Mouse (Mus musculus): ENCODE results near the gene Spats2. TPM values are rescaled to one million over a fixed set of nuclear protein-coding genes. Genes with fewer than 3 reads are reported as not detected.

Gene Spats2
- polyA plus RNA-seq, 2 experiments: 39.7 to 47.1 TPM

GRCm38 (mm10) chr15:99222794-99223584 is 97.3 kb downstream of the Spats2 start:
- ATAC-seq (ENCODE audit: low FRiP score, low read depth): no peak
- H3K4me2 ChIP-seq (replicated peaks; ENCODE audit: low read depth, low read length, severe bottlenecking): peak overlapping the region; percentile 61
- no peaks in the 10 kb centered on the region for H3K36me3 ChIP-seq (ENCODE audit: control insufficient read depth, insufficient read depth, low read length)
- H3K27me3 ChIP-seq (ENCODE audit: control insufficient read depth, insufficient read depth, low read length): peaks cover 66% of the 10 kb centered on the region
- H3K4me3 ChIP-seq (replicated peaks; ENCODE audit: low read length): peak overlapping the region; percentile 37
- 10% methylated on average over 18 of the region's 18 CpGs for WGBS
- no peaks in the 10 kb centered on the region for H3K9me3 ChIP-seq (ENCODE audit: control insufficient read depth, low read length)
- TF ChIP-seq POLR2A (IDR thresholded peaks at IDR 0.05; ENCODE audit: borderline replicate concordance, extremely low read depth, insufficient read depth, insufficient read length): no peak
- no peak overlapping the region for H3K27ac ChIP-seq (replicated peaks; ENCODE audit: low read depth, low read length)
- peaks cover 33% of the 10 kb centered on the region for H3K4me1 ChIP-seq (ENCODE audit: control insufficient read depth, insufficient read depth, low read length)
- DNase-seq (ENCODE audit: low spot score): no peak
- peak overlapping the region; percentile 41; the same call in 1 of the 2 replicates for H3K9ac ChIP-seq (ENCODE audit: low read depth, low read length, severe bottlenecking)

GRCm38 (mm10) chr15:99223585-99224207 is 98.0 kb downstream of the Spats2 start:
- peaks cover 33% of the 10 kb centered on the region for H3K4me1 ChIP-seq (ENCODE audit: control insufficient read depth, insufficient read depth, low read length)
- DNase-seq (ENCODE audit: low spot score) (no peak), ATAC-seq (ENCODE audit: low FRiP score, low read depth) (no peak)
- TF ChIP-seq POLR2A (IDR thresholded peaks at IDR 0.05; ENCODE audit: borderline replicate concordance, extremely low read depth, insufficient read depth, insufficient read length): no peak
- peak overlapping the region; percentile 37 for H3K4me3 ChIP-seq (replicated peaks; ENCODE audit: low read length)
- H3K9me3 ChIP-seq (ENCODE audit: control insufficient read depth, low read length): no peaks in the 10 kb centered on the region
- H3K9ac ChIP-seq (ENCODE audit: low read depth, low read length, severe bottlenecking): peak overlapping the region; percentile 41; the same call in 1 of the 2 replicates
- H3K36me3 ChIP-seq (ENCODE audit: control insufficient read depth, insufficient read depth, low read length): no peaks in the 10 kb centered on the region
- 0% methylated on average over 41 of the region's 46 CpGs for WGBS
- peaks cover 72% of the 10 kb centered on the region for H3K27me3 ChIP-seq (ENCODE audit: control insufficient read depth, insufficient read depth, low read length)
- H3K27ac ChIP-seq (replicated peaks; ENCODE audit: low read depth, low read length): no peak overlapping the region
- H3K4me2 ChIP-seq (replicated peaks; ENCODE audit: low read depth, low read length, severe bottlenecking): peak overlapping the region; percentile 61

GRCm38 (mm10) chr15:99224208-99224911 is 98.6 kb downstream of the Spats2 start, which contains the start of gene Kcnh3:
Kcnh3 (plus strand) TSS chr15:99224861.
- DNase-seq (ENCODE audit: low spot score): peak; percentile 35

GRCm38 (mm10) chr15:99225081-99225810 is 99.5 kb downstream of the Spats2 start:
- no peak overlapping the region for H3K27ac ChIP-seq (replicated peaks; ENCODE audit: low read depth, low read length)
- H3K27me3 ChIP-seq (ENCODE audit: control insufficient read depth, insufficient read depth, low read length): peaks cover 81% of the 10 kb centered on the region
- peak overlapping the region; percentile 61 for H3K4me2 ChIP-seq (replicated peaks; ENCODE audit: low read depth, low read length, severe bottlenecking)
- peak; percentile 36 for DNase-seq (ENCODE audit: low spot score)
- H3K9me3 ChIP-seq (ENCODE audit: control insufficient read depth, low read length): no peaks in the 10 kb centered on the region
- H3K36me3 ChIP-seq (ENCODE audit: control insufficient read depth, insufficient read depth, low read length): no peaks in the 10 kb centered on the region
- H3K9ac ChIP-seq (ENCODE audit: low read depth, low read length, severe bottlenecking): peak overlapping the region; percentile 41
- peak; percentile 44 for ATAC-seq (ENCODE audit: low FRiP score, low read depth)
- WGBS: 3% methylated on average over 22 of the region's 22 CpGs
- peak overlapping the region; percentile 37 for H3K4me3 ChIP-seq (replicated peaks; ENCODE audit: low read length)
- TF ChIP-seq POLR2A (IDR thresholded peaks at IDR 0.05; ENCODE audit: borderline replicate concordance, extremely low read depth, insufficient read depth, insufficient read length): no peak
- peaks cover 33% of the 10 kb centered on the region for H3K4me1 ChIP-seq (ENCODE audit: control insufficient read depth, insufficient read depth, low read length)

More at GRCm38 (mm10) chr15:99224208-99224911, 98.6 kb downstream of the Spats2 start, which contains the start of gene Kcnh3:
- peak within 1 kb of the TSS; percentile 37 for H3K4me3 ChIP-seq (replicated peaks; ENCODE audit: low read length)
- TF ChIP-seq POLR2A (IDR thresholded peaks at IDR 0.05; ENCODE audit: borderline replicate concordance, extremely low read depth, insufficient read depth, insufficient read length): no peak
- H3K4me1 ChIP-seq (ENCODE audit: control insufficient read depth, insufficient read depth, low read length): peaks cover 33% of the 10 kb centered on the region
- ATAC-seq (ENCODE audit: low FRiP score, low read depth): peak; percentile 31; the same call in 1 of the 2 replicates
- 0% methylated on average over 32 of the region's 66 CpGs for WGBS
- peak within 1 kb of the TSS; percentile 61 for H3K4me2 ChIP-seq (replicated peaks; ENCODE audit: low read depth, low read length, severe bottlenecking)
- peak within 1 kb of the TSS; percentile 41 for H3K9ac ChIP-seq (ENCODE audit: low read depth, low read length, severe bottlenecking)
- H3K27me3 ChIP-seq (ENCODE audit: control insufficient read depth, insufficient read depth, low read length): peaks cover 76% of the 10 kb centered on the region
- no peaks in the 10 kb centered on the region for H3K9me3 ChIP-seq (ENCODE audit: control insufficient read depth, low read length)
- H3K27ac ChIP-seq (replicated peaks; ENCODE audit: low read depth, low read length): no peak within 1 kb of the TSS
- no peaks in the 10 kb centered on the region for H3K36me3 ChIP-seq (ENCODE audit: control insufficient read depth, insufficient read depth, low read length)
